Mouse (Mus musculus) E14TG2a.4 (cell line): ENCODE data around the gene Golga4.

ENCODE experiments used
- CTCF ChIP-seq: conservative IDR thresholded peaks from 2 replicates; pipeline ENCODE4 v1.5.1; 2014; ENCODE audit warnings: low read length
- NANOG ChIP-seq: IDR thresholded peaks from 2 replicates; pipeline ENCODE4 v1.6.1; 2014; ENCODE audit warnings: borderline replicate concordance, low read length, mixed read lengths
- POU5F1 ChIP-seq: IDR thresholded peaks from 2 replicates; pipeline ENCODE4 v1.6.1; 2014; ENCODE audit warnings: low read length, borderline replicate concordance

DNA sequence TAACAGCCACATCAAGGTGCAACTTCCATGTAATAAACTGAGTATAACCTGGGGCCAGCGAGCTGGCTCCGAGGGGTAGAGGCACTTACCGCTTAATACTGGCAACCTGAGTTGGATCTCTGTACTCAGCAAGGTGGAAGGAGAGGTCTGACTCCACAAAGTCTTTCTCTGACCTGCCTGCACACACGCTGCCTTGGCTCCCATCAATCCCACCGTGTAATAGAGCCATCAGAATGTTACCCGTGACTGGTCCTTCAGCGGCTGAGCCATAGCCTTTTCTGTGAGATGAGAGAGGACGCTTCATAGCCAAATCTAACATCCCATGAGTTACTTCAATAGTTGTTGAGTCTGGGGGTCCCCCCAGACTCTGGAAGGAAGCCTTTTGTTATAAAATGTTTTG lies 87.4 kb downstream of the Golga4 start:
- TF ChIP-seq CTCF, result no peak
- no peak for TF ChIP-seq POU5F1
- no peak for TF ChIP-seq NANOG
